9 mouse cellular contexts compared by ENCODE assay signal in genomic region chr19:8839908-8840791, GRCm38 (mm10). TPM values are rescaled to one million over a fixed set of nuclear protein-coding genes. Genes with fewer than 3 reads are reported as not detected.
DNase-seq lines count a peak whose midpoint lies in the region; ATAC-seq and TF ChIP-seq lines count a peak whose summit lies in the region.
"Had no signal": no experiment of that assay in that cellular context is flagged by ENCODE, and none has a peak within 500 bp of the region (broad histone marks: within the 10 kb centered on the region; RNA-seq: fewer than 3 reads in every experiment).

No protein-coding gene starts in this region.

- TF ChIP-seq CTCF in midbrain, postnatal 0 days (IDR thresholded peaks at IDR 0.05), result peak; percentile 6; the same call in 1 of the 2 replicates

- peak overlapping the region; percentile 73 for H3K9ac ChIP-seq in embryonic facial prominence, embryonic 14.5 days (ENCODE audit: low read depth, low read length)
- peak overlapping the region; percentile 80 for H3K9ac ChIP-seq in heart, embryonic 12.5 days
- H3K9ac ChIP-seq in kidney, embryonic 14.5 days (ENCODE audit: low read depth, low read length), result peak overlapping the region; percentile 63
- H3K9ac ChIP-seq in liver, embryonic 11.5 days (ENCODE audit: low read depth, low read length), result peak overlapping the region; percentile 74
- H3K9ac ChIP-seq in midbrain, postnatal 0 days (replicated peaks; ENCODE audit: low read length, poor library complexity, severe bottlenecking), result peak overlapping the region; percentile 87
- H3K9ac ChIP-seq in stomach, embryonic 15.5 days, result peak overlapping the region; percentile 30; the same call in 1 of the 2 replicates

- H3K4me2 ChIP-seq in embryonic facial prominence, embryonic 14.5 days (ENCODE audit: low read depth, low read length), result peak overlapping the region; percentile 75
- peak overlapping the region; percentile 82 for H3K4me2 ChIP-seq in heart, embryonic 12.5 days
- H3K4me2 ChIP-seq in kidney, embryonic 14.5 days (replicated peaks; ENCODE audit: low read depth, low read length), result peak overlapping the region; percentile 62
- peak overlapping the region; percentile 75 for H3K4me2 ChIP-seq in liver, embryonic 11.5 days
- H3K4me2 ChIP-seq in midbrain, postnatal 0 days (ENCODE audit: low read depth, low read length, poor library complexity, severe bottlenecking), result peak overlapping the region; percentile 85
- peak overlapping the region; percentile 75 for H3K4me2 ChIP-seq in stomach, embryonic 15.5 days

- H3K36me3 ChIP-seq in embryonic facial prominence, embryonic 14.5 days (ENCODE audit: control insufficient read depth, insufficient read depth, low read length), result peaks cover 16% of the 10 kb centered on the region; the same call in 1 of the 2 replicates
- H3K36me3 ChIP-seq in heart, embryonic 12.5 days, result 0 out of 2 replicates have a peak, but pooled peaks cover 8% of the 10 kb centered on the region
- peaks cover 21% of the 10 kb centered on the region; the same call in 1 of the 2 replicates for H3K36me3 ChIP-seq in kidney, embryonic 14.5 days (ENCODE audit: control insufficient read depth, insufficient read depth, low read length)
- peaks cover 4% of the 10 kb centered on the region; the same call in 1 of the 2 replicates for H3K36me3 ChIP-seq in liver, embryonic 11.5 days (ENCODE audit: control insufficient read depth, insufficient read depth, low read length)
- H3K36me3 ChIP-seq in midbrain, postnatal 0 days (ENCODE audit: insufficient read depth, low read length), result peaks cover 6% of the 10 kb centered on the region; the same call in 1 of the 2 replicates
- H3K36me3 ChIP-seq in stomach, embryonic 15.5 days, result no peaks in the 10 kb centered on the region; the same call in 1 of the 2 replicates

- no peaks in the 10 kb centered on the region for H3K27me3 ChIP-seq in embryonic facial prominence, embryonic 14.5 days (replicated peaks; ENCODE audit: control insufficient read depth, insufficient read depth, low read length)
- H3K27me3 ChIP-seq in heart, embryonic 12.5 days (replicated peaks), result no peaks in the 10 kb centered on the region
- H3K27me3 ChIP-seq in kidney, embryonic 14.5 days (ENCODE audit: control insufficient read depth, insufficient read depth, low read length), result no peaks in the 10 kb centered on the region
- H3K27me3 ChIP-seq in liver, embryonic 11.5 days (replicated peaks; ENCODE audit: control insufficient read depth, insufficient read depth, low read length), result no peaks in the 10 kb centered on the region
- no peaks in the 10 kb centered on the region for H3K27me3 ChIP-seq in midbrain, postnatal 0 days (ENCODE audit: insufficient read depth, low read length)
- no peaks in the 10 kb centered on the region for H3K27me3 ChIP-seq in stomach, embryonic 15.5 days (replicated peaks)
- H3K27me3 ChIP-seq: Patski had no signal

- peak; percentile 79 for DNase-seq in 416B (ENCODE audit: low read depth)
- peak; percentile 87 to 89 for DNase-seq in adrenal gland, postnatal 36 days
- DNase-seq in embryonic facial prominence, embryonic 14.5 days (ENCODE audit: low spot score), result peak; percentile 84
- peak; percentile 74 for DNase-seq in liver, embryonic 11.5 days (ENCODE audit: low spot score)
- DNase-seq in midbrain, postnatal 0 days (ENCODE audit: low spot score), result peak; percentile 76

- no peak overlapping the region for H3K27ac ChIP-seq in embryonic facial prominence, embryonic 14.5 days (replicated peaks; ENCODE audit: low read depth, low read length)
- H3K27ac ChIP-seq in heart, embryonic 12.5 days (ENCODE audit: poor library complexity, severe bottlenecking), result no peak overlapping the region
- H3K27ac ChIP-seq in kidney, embryonic 14.5 days (ENCODE audit: low read depth, low read length), result no peak overlapping the region
- 0 out of 2 replicates have a peak overlapping the region, but pooled peaks have one; percentile 46 for H3K27ac ChIP-seq in liver, embryonic 11.5 days (ENCODE audit: low read depth, low read length)
- H3K27ac ChIP-seq in midbrain, postnatal 0 days (ENCODE audit: low read depth, low read length), result peak overlapping the region; percentile 96
- no peak overlapping the region for H3K27ac ChIP-seq in stomach, embryonic 15.5 days

- WGBS in embryonic facial prominence, embryonic 14.5 days, result 23% methylated on average over 29 of the region's 29 CpGs
- whole genome bisulfite sequencing in heart, embryonic 12.5 days, result 21% methylated on average over 29 of the region's 29 CpGs
- 20% methylated on average over 29 of the region's 29 CpGs for WGBS in kidney, embryonic 14.5 days
- 24% methylated on average over 29 of the region's 29 CpGs for WGBS in liver, embryonic 11.5 days
- 10% methylated on average over 28 of the region's 29 CpGs for WGBS in midbrain, postnatal 0 days
- 26% methylated on average over 29 of the region's 29 CpGs for WGBS in stomach, embryonic 15.5 days

- peak overlapping the region; percentile 46 for H3K4me3 ChIP-seq in embryonic facial prominence, embryonic 14.5 days (ENCODE audit: low read depth, low read length)
- H3K4me3 ChIP-seq in heart, embryonic 12.5 days, result peak overlapping the region; percentile 58
- peak overlapping the region; percentile 54 for H3K4me3 ChIP-seq in kidney, embryonic 14.5 days (ENCODE audit: low read length)
- H3K4me3 ChIP-seq in liver, embryonic 11.5 days (ENCODE audit: low read depth, low read length), result peak overlapping the region; percentile 65
- peak overlapping the region; percentile 68 for H3K4me3 ChIP-seq in midbrain, postnatal 0 days (ENCODE audit: low read depth, low read length)
- peak overlapping the region; percentile 49 for H3K4me3 ChIP-seq in stomach, embryonic 15.5 days (replicated peaks)

- peak; percentile 32; the same call in 1 of the 2 replicates for ATAC-seq in embryonic facial prominence, embryonic 14.5 days (ENCODE audit: low read depth)
- ATAC-seq in heart, embryonic 12.5 days (ENCODE audit: insufficient number of reproducible peaks, low FRiP score), result peak; percentile 76
- peak; percentile 50 for ATAC-seq in kidney, embryonic 14.5 days (ENCODE audit: low FRiP score, low TSS enrichment)
- ATAC-seq in liver, embryonic 11.5 days (replicated peaks; ENCODE audit: low FRiP score), result peak; percentile 76
- ATAC-seq in midbrain, postnatal 0 days (ENCODE audit: low FRiP score), result peak; percentile 21
- peak; percentile 70 for ATAC-seq in stomach, embryonic 15.5 days (ENCODE audit: insufficient read depth, low FRiP score, low read depth)
- ATAC-seq: Patski had no signal

- peaks cover 23% of the 10 kb centered on the region for H3K4me1 ChIP-seq in embryonic facial prominence, embryonic 14.5 days (ENCODE audit: control insufficient read depth, insufficient read depth, low read length)
- H3K4me1 ChIP-seq in heart, embryonic 12.5 days (replicated peaks), result peaks cover 30% of the 10 kb centered on the region
- peaks cover 25% of the 10 kb centered on the region; the same call in 1 of the 2 replicates for H3K4me1 ChIP-seq in kidney, embryonic 14.5 days (ENCODE audit: control insufficient read depth, insufficient read depth, low read length)
- peaks cover 33% of the 10 kb centered on the region for H3K4me1 ChIP-seq in liver, embryonic 11.5 days (replicated peaks; ENCODE audit: control insufficient read depth, insufficient read depth, low read length)
- peaks cover 9% of the 10 kb centered on the region for H3K4me1 ChIP-seq in midbrain, postnatal 0 days (ENCODE audit: insufficient read depth, low read length)
- H3K4me1 ChIP-seq in stomach, embryonic 15.5 days, result peaks cover 20% of the 10 kb centered on the region

- H3K9me3 ChIP-seq in embryonic facial prominence, embryonic 14.5 days (ENCODE audit: control insufficient read depth, low read length), result no peaks in the 10 kb centered on the region
- no peaks in the 10 kb centered on the region for H3K9me3 ChIP-seq in heart, embryonic 12.5 days (replicated peaks)
- no peaks in the 10 kb centered on the region for H3K9me3 ChIP-seq in kidney, embryonic 14.5 days (ENCODE audit: control insufficient read depth, low read length)
- no peaks in the 10 kb centered on the region for H3K9me3 ChIP-seq in liver, embryonic 11.5 days (ENCODE audit: control insufficient read depth, low read length)
- no peaks in the 10 kb centered on the region for H3K9me3 ChIP-seq in midbrain, postnatal 0 days (ENCODE audit: low read length)
- H3K9me3 ChIP-seq in stomach, embryonic 15.5 days, result no peaks in the 10 kb centered on the region

RNA-seq across cellular contexts. Expression of gene Gng3, which starts 1.2 kb away (rescaled TPM):
- 1 to 10 TPM; 5.2 to 5.4 TPM for total RNA-seq in adrenal gland, postnatal 36 days (2021)
- 22.2 and 24.6 TPM in 2 replicates for polyA plus RNA-seq in embryonic facial prominence, embryonic 14.5 days (2014; fragmentation: Nextera tagmentation; extraction: Ambion mirVana)
- polyA plus RNA-seq in heart, embryonic 12.5 days (2016; fragmentation: Nextera tagmentation; extraction: Ambion mirVana), result 2.5 and 2.9 TPM in 2 replicates
- 3.6 and 3.7 TPM in 2 replicates for polyA plus RNA-seq in kidney, embryonic 14.5 days (2014; fragmentation: Nextera tagmentation; extraction: Ambion mirVana)
- 2.1 and 2.3 TPM in 2 replicates for polyA plus RNA-seq in liver, embryonic 11.5 days (2014; fragmentation: Nextera tagmentation; extraction: Ambion mirVana)
- 103 and 119 TPM in 2 replicates for total RNA-seq in midbrain, postnatal 0 days (2014; rRNA removed)
- 746 and 809 TPM in 2 replicates for polyA plus RNA-seq in midbrain, postnatal 0 days (2015; fragmentation: Nextera tagmentation; extraction: Ambion mirVana)
- polyA plus RNA-seq in stomach, embryonic 15.5 days (2015; fragmentation: Nextera tagmentation; extraction: Ambion mirVana), result 11.2 and 14.7 TPM in 2 replicates

RNA-seq across cellular contexts. Expression of gene Bscl2, which starts 2.9 kb away (rescaled TPM):
- 100 to 1,000 TPM; 132 to 176 TPM for total RNA-seq in adrenal gland, postnatal 36 days (2021)
- 44.9 and 47.3 TPM in 2 replicates for polyA plus RNA-seq in embryonic facial prominence, embryonic 14.5 days (2014; fragmentation: Nextera tagmentation; extraction: Ambion mirVana)
- 41.0 and 41.1 TPM in 2 replicates for polyA plus RNA-seq in heart, embryonic 12.5 days (2016; fragmentation: Nextera tagmentation; extraction: Ambion mirVana)
- polyA plus RNA-seq in kidney, embryonic 14.5 days (2014; fragmentation: Nextera tagmentation; extraction: Ambion mirVana), result 40.2 and 42.2 TPM in 2 replicates
- 52.7 and 52.9 TPM in 2 replicates for polyA plus RNA-seq in liver, embryonic 11.5 days (2014; fragmentation: Nextera tagmentation; extraction: Ambion mirVana)
- 112 and 121 TPM in 2 replicates for total RNA-seq in midbrain, postnatal 0 days (2014; rRNA removed)
- 101 and 108 TPM in 2 replicates for polyA plus RNA-seq in midbrain, postnatal 0 days (2015; fragmentation: Nextera tagmentation; extraction: Ambion mirVana)
- polyA plus RNA-seq in stomach, embryonic 15.5 days (2015; fragmentation: Nextera tagmentation; extraction: Ambion mirVana), result 49.7 and 53.4 TPM in 2 replicates

RNA-seq across cellular contexts. Expression of gene Lrrn4cl, which starts 10.4 kb away (rescaled TPM):
- 1 to 10 TPM; 4.2 to 4.5 TPM for total RNA-seq in adrenal gland, postnatal 36 days (2021)
- 1.6 and 2.4 TPM in 2 replicates for polyA plus RNA-seq in embryonic facial prominence, embryonic 14.5 days (2014; fragmentation: Nextera tagmentation; extraction: Ambion mirVana)
- 0.77 and 0.78 TPM in 2 replicates for polyA plus RNA-seq in heart, embryonic 12.5 days (2016; fragmentation: Nextera tagmentation; extraction: Ambion mirVana)
- 0.17 and 0.62 TPM in 2 replicates for polyA plus RNA-seq in kidney, embryonic 14.5 days (2014; fragmentation: Nextera tagmentation; extraction: Ambion mirVana)
- 0.10 and 0.34 TPM in 2 replicates for polyA plus RNA-seq in liver, embryonic 11.5 days (2014; fragmentation: Nextera tagmentation; extraction: Ambion mirVana)
- total RNA-seq in midbrain, postnatal 0 days (2014; rRNA removed), result 2.7 and 3.5 TPM in 2 replicates
- polyA plus RNA-seq in midbrain, postnatal 0 days (2015; fragmentation: Nextera tagmentation; extraction: Ambion mirVana), result 2.0 and 2.1 TPM in 2 replicates
- 1.6 and 1.8 TPM in 2 replicates for polyA plus RNA-seq in stomach, embryonic 15.5 days (2015; fragmentation: Nextera tagmentation; extraction: Ambion mirVana)

RNA-seq across cellular contexts. Expression of gene AC129217.1, which starts 10.6 kb away (rescaled TPM):
- 1 to 10 TPM in 1 of 2 experiments, not detected in 1; 1.7 TPM for total RNA-seq in adrenal gland, postnatal 36 days (2021)
- not detected in 2 replicates for polyA plus RNA-seq in embryonic facial prominence, embryonic 14.5 days (2014; fragmentation: Nextera tagmentation; extraction: Ambion mirVana)
- not detected in 2 replicates for polyA plus RNA-seq in heart, embryonic 12.5 days (2016; fragmentation: Nextera tagmentation; extraction: Ambion mirVana)
- not detected in 2 replicates for polyA plus RNA-seq in kidney, embryonic 14.5 days (2014; fragmentation: Nextera tagmentation; extraction: Ambion mirVana)
- polyA plus RNA-seq in liver, embryonic 11.5 days (2014; fragmentation: Nextera tagmentation; extraction: Ambion mirVana), result 0.40 TPM in 1 of 2 replicates, not detected in the other
- total RNA-seq in midbrain, postnatal 0 days (2014; rRNA removed), result 5.6 and 12.7 TPM in 2 replicates
- polyA plus RNA-seq in midbrain, postnatal 0 days (2015; fragmentation: Nextera tagmentation; extraction: Ambion mirVana), result not detected in 2 replicates
- polyA plus RNA-seq in stomach, embryonic 15.5 days (2015; fragmentation: Nextera tagmentation; extraction: Ambion mirVana), result not detected in 2 replicates

RNA-seq across cellular contexts. Expression of gene Hnrnpul2, which starts 20.3 kb away (rescaled TPM):
- total RNA-seq in adrenal gland, postnatal 36 days (2021), result 10 to 100 TPM; 61.8 to 67.6 TPM
- polyA plus RNA-seq in embryonic facial prominence, embryonic 14.5 days (2014; fragmentation: Nextera tagmentation; extraction: Ambion mirVana), result 7.8 and 9.2 TPM in 2 replicates
- 3.8 TPM in 2 replicates for polyA plus RNA-seq in heart, embryonic 12.5 days (2016; fragmentation: Nextera tagmentation; extraction: Ambion mirVana)
- 9.3 and 10.5 TPM in 2 replicates for polyA plus RNA-seq in kidney, embryonic 14.5 days (2014; fragmentation: Nextera tagmentation; extraction: Ambion mirVana)
- 5.5 and 6.4 TPM in 2 replicates for polyA plus RNA-seq in liver, embryonic 11.5 days (2014; fragmentation: Nextera tagmentation; extraction: Ambion mirVana)
- total RNA-seq in midbrain, postnatal 0 days (2014; rRNA removed), result 25.9 and 36.2 TPM in 2 replicates
- 4.6 and 5.5 TPM in 2 replicates for polyA plus RNA-seq in midbrain, postnatal 0 days (2015; fragmentation: Nextera tagmentation; extraction: Ambion mirVana)
- 5.9 and 6.6 TPM in 2 replicates for polyA plus RNA-seq in stomach, embryonic 15.5 days (2015; fragmentation: Nextera tagmentation; extraction: Ambion mirVana)

Comparison
In these comparisons a context has a peak if more than half of its experiments do, and no peak if none do; other contexts are left out.
1. ATAC-seq: peak in every context shown above with its lines; median percentile 76 in heart, embryonic 12.5 days; 76 in liver, embryonic 11.5 days; 70 in stomach, embryonic 15.5 days; 50 in kidney, embryonic 14.5 days; 32 in embryonic facial prominence, embryonic 14.5 days; 21 in midbrain, postnatal 0 days.
2. H3K27ac ChIP-seq: peak in liver, embryonic 11.5 days (single experiment) and midbrain, postnatal 0 days (single experiment); none in embryonic facial prominence, embryonic 14.5 days (single experiment), heart, embryonic 12.5 days (single experiment), kidney, embryonic 14.5 days (single experiment) and stomach, embryonic 15.5 days (single experiment).
3. H3K9ac ChIP-seq: peak in every context shown above with its lines; median percentile 87 in midbrain, postnatal 0 days; 80 in heart, embryonic 12.5 days; 74 in liver, embryonic 11.5 days; 73 in embryonic facial prominence, embryonic 14.5 days; 63 in kidney, embryonic 14.5 days; 30 in stomach, embryonic 15.5 days.
4. RNA of gene Gng3, which starts 1.2 kb away (polyA plus RNA-seq): 746 to 809 TPM in midbrain, postnatal 0 days; 22.2 to 24.6 TPM in embryonic facial prominence, embryonic 14.5 days, 11.2 to 14.7 TPM in stomach, embryonic 15.5 days, 3.6 to 3.7 TPM in kidney, embryonic 14.5 days, 2.5 to 2.9 TPM in heart, embryonic 12.5 days and 2.1 to 2.3 TPM in liver, embryonic 11.5 days; every median in the first group is over 10 times any median in the second.
5. Peak in every context shown above with its lines, with median percentiles within 50 percentile points of each other: DNase-seq, H3K4me2 ChIP-seq and H3K4me3 ChIP-seq.